Mouse (Mus musculus) testis, postnatal 14 days (tissue): ENCODE measurements at regions not wholly inside any gene's neighbourhood (a gene's known extent, or its start where the extent isn't known, plus 50 kb on each side); places are given as distances from the start of the nearest gene placed in this dataset.

Experiments used
- DNase-seq: peaks from one replicate; pipeline ENCODE4 v3.0.0; 2021; ENCODE audit warnings: low spot score

- DNase-seq = no peak
These were observed 215.1 kb downstream of the Suds3 start for GRCm38 (mm10) chr5:116900846-116901245.

- no peak for DNase-seq
These were observed 218.5 kb downstream of the Suds3 start for GRCm38 (mm10) chr5:116897391-116897790.

- no peak for DNase-seq
These were observed 220.7 kb downstream of the Suds3 start for GRCm38 (mm10) chr5:116895036-116895783.

- DNase-seq = peak; percentile 43
These were observed 221.3 kb downstream of the Suds3 start for GRCm38 (mm10) chr5:116894575-116894974.

GRCm38 (mm10) chr5:116892877-116893276, 223.0 kb downstream of the Suds3 start:
- DNase-seq = no peak

- no peak for DNase-seq
These were observed 226.7 kb downstream of the Suds3 start for GRCm38 (mm10) chr5:116889224-116889623.

GRCm38 (mm10) chr5:116886181-116887136, 229.5 kb downstream of the Suds3 start:
- no peak for DNase-seq

- no peak for DNase-seq
These were observed 236.2 kb downstream of the Suds3 start for GRCm38 (mm10) chr5:116879761-116880160.

- DNase-seq = no peak
These were observed 241.0 kb downstream of the Suds3 start for GRCm38 (mm10) chr5:116874941-116875340.

- peak; percentile 12 for DNase-seq
These were observed 247.8 kb downstream of the Suds3 start for GRCm38 (mm10) chr5:116868115-116868514.

GRCm38 (mm10) chr5:116864275-116864674, 251.6 kb downstream of the Suds3 start:
- peak; percentile 19 for DNase-seq

- no peak for DNase-seq
These were observed 261.1 kb upstream of the Srrm4 start for GRCm38 (mm10) chr5:116852691-116853090.

GRCm38 (mm10) chr5:116831874-116832273, 240.3 kb upstream of the Srrm4 start:
- no peak for DNase-seq

GRCm38 (mm10) chr5:116829771-116830170, 238.2 kb upstream of the Srrm4 start:
- DNase-seq = peak; percentile 15

- DNase-seq = no peak
These were observed 231.6 kb upstream of the Srrm4 start for GRCm38 (mm10) chr5:116823260-116823659.

GRCm38 (mm10) chr5:116822141-116822540, 230.5 kb upstream of the Srrm4 start:
- no peak for DNase-seq

GRCm38 (mm10) chr5:116809799-116810198, 218.2 kb upstream of the Srrm4 start:
- DNase-seq = no peak

- DNase-seq = no peak
These were observed 217.6 kb upstream of the Srrm4 start for GRCm38 (mm10) chr5:116809001-116809759.

GRCm38 (mm10) chr5:116797460-116797859, 205.8 kb upstream of the Srrm4 start:
- no peak for DNase-seq

- no peak for DNase-seq
These were observed 203.6 kb upstream of the Srrm4 start for GRCm38 (mm10) chr5:116795169-116795568.

- DNase-seq = no peak
These were observed 198.8 kb upstream of the Srrm4 start for GRCm38 (mm10) chr5:116790419-116790818.

- DNase-seq = no peak
These were observed 198.2 kb upstream of the Srrm4 start for GRCm38 (mm10) chr5:116789859-116790258.
